Mouse (Mus musculus) bone marrow, adult 2 months (tissue): Measurements from ENCODE around the gene Lmx1b.

Source experiments
- CTCF ChIP-seq: fragments of 200-500 bp; IDR thresholded peaks from 2 replicates; pipeline ENCODE4 v1.5.1; 2011; ENCODE audit warnings: low read length, control low read depth; ENCODE audit not compliant: control insufficient read depth, insufficient read depth
- POLR2A ChIP-seq: fragments of 200-500 bp; IDR thresholded peaks from 2 replicates; pipeline ENCODE4 v1.6.1; 2011; ENCODE audit warnings: low read depth, mild to moderate bottlenecking, control low read depth, low read length, borderline replicate concordance; ENCODE audit not compliant: control insufficient read depth

- TF ChIP-seq CTCF (no peak), POLR2A (no peak)
These were observed 18.9 kb upstream of the Lmx1b start for GRCm38 (mm10) chr2:33659288-33659629.
